Mouse (Mus musculus) midbrain, postnatal 0 days (tissue): ENCODE results near the gene Sectm1b. TPM values are rescaled to one million over a fixed set of nuclear protein-coding genes. Genes with fewer than 3 reads are reported as not detected.

Source experiments
- ATAC-seq: fragments of 200-750 bp; cut with Nextera tagmentation; 2 replicates; pipeline ENCODE4 v1.8.0; 2017; ENCODE audit warnings: moderate number of reproducible peaks, mild to moderate bottlenecking, moderate TSS enrichment, moderate library complexity; ENCODE audit not compliant: low FRiP score
- DNase-seq: peaks from one replicate; pipeline ENCODE4 v3.0.0-alpha.2; 2015; ENCODE audit warnings: low spot score
- H3K27ac ChIP-seq: fragments of 300-500 bp; sonication (generic); 2 replicates; pipeline ENCODE4 v1.5.1; 2014; ENCODE audit warnings: low read depth, mild to moderate bottlenecking, low read length, mixed read lengths
- H3K27me3 ChIP-seq: fragments of 300-500 bp; sonication (generic); 2 replicates; pipeline ENCODE4 v1.6.1; 2014; ENCODE audit warnings: low read length, control low read depth, mixed read lengths; ENCODE audit not compliant: insufficient read depth
- H3K36me3 ChIP-seq: fragments of 300-500 bp; sonication (generic); 2 replicates; pipeline ENCODE4 v1.6.1; 2014; ENCODE audit warnings: low read length, control low read depth, mixed read lengths; ENCODE audit not compliant: insufficient read depth
- H3K4me1 ChIP-seq: fragments of 300-500 bp; sonication (generic); 2 replicates; pipeline ENCODE4 v1.6.1; 2014; ENCODE audit warnings: mild to moderate bottlenecking, control low read depth, antibody characterized with exemption, low read length, mixed read lengths; ENCODE audit not compliant: insufficient read depth
- H3K4me2 ChIP-seq: fragments of 300-500 bp; sonication (generic); 2 replicates; pipeline ENCODE4 v1.6.1; 2014; ENCODE audit warnings: low read depth, mild to moderate bottlenecking, low read length, mixed read lengths; ENCODE audit not compliant: poor library complexity, severe bottlenecking
- H3K4me3 ChIP-seq: fragments of 300-500 bp; sonication (generic); 2 replicates; pipeline ENCODE4 v1.5.1; 2014; ENCODE audit warnings: low read depth, mild to moderate bottlenecking, low read length, moderate library complexity
- H3K9ac ChIP-seq: fragments of 300-500 bp; sonication (generic); replicated peaks from 2 replicates; pipeline ENCODE4 v1.6.1; 2014; ENCODE audit warnings: mild to moderate bottlenecking, low read length, moderate library complexity, mixed read lengths; ENCODE audit not compliant: poor library complexity, severe bottlenecking
- H3K9me3 ChIP-seq: fragments of 300-500 bp; sonication (generic); 2 replicates; pipeline ENCODE4 v1.6.1; 2016; ENCODE audit warnings: low read length, control low read depth
- CTCF ChIP-seq: IDR thresholded peaks from 2 replicates; pipeline ENCODE4 v1.5.1; 2016; ENCODE audit warnings: antibody characterized with exemption, mild to moderate bottlenecking
- WGBS: fragments of 180-500 bp; shearing (Covaris S2); extraction: QIAGEN DNeasy Blood & Tissue Kit; methylation state at CpG from one replicate; pipeline ENCODE4 v1.1.7; 2014; 5-methylcytosine and 5-hydroxymethylcytosine counted together
- polyA plus RNA-seq: library from polyadenylated mRNA; unstranded; fragments of >200 nt; fragmentation: Nextera tagmentation; extraction: Ambion mirVana; gene quantifications from 2 replicates; pipeline ENCODE4 v1.2.1, GENCODE M21; 2015
- total RNA-seq: library from RNA; depleted of rRNA; stranded (reverse); fragments of >200 nt; gene quantifications from 2 replicates; pipeline ENCODE4 v1.2.3, GENCODE M21; 2014

Gene Sectm1b
- total and polyA plus RNA-seq, 2 experiments from 2014 or later = not detected

DNA sequence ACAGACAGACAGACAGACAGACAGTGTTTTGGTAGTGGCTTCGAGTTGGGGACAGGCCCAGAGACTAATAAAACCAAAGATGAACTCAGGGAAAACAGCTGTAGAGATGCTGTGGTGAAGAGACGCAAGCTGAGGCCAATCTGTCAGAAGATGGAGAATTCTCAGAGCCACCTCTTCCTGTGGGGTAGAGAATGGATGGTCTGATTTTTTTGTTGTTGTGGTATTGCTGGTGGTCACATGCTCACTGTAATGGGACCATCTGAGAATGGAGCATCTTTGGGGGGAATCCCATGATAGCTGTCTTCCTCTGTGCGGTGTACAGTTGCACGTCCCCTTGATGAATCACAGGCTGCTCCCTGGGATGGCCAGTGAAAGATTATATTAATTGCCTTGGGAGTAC, 20.9 kb downstream of the Sectm1b start:
- 80% methylated on average over 4 of the region's 4 CpGs for WGBS
- TF ChIP-seq CTCF = no peak

DNA sequence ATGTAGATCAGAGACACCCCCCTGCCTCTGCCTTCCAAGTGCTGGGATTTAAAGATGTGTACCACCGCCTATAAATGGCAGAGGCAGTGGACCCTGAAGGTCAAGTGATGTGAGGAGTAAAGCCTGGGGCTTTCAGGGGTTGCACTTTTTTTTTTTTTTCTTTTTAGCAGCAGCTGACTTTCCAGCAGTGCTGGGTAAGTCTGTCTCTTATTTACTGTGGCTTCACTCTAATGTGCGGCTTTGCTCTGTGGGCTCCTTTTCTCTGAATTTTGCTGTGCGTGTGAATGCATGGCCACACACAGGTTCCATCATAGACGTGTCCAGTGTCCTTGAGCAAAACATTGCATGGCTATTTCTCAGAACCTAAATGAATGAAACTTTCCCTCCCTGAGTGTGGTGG, 21.7 kb downstream of the Sectm1b start:
- ATAC-seq (no peak), DNase-seq (no peak)
- Histone ChIP-seq H3K4me2 (no peak overlapping the region), H3K4me3 (no peak overlapping the region), H3K36me3 (no peaks in the 10 kb centered on the region), H3K9ac (no peak overlapping the region), H3K4me1 (no peaks in the 10 kb centered on the region), H3K27me3 (no peaks in the 10 kb centered on the region), H3K27ac (no peak overlapping the region), H3K9me3 (no peaks in the 10 kb centered on the region)
- no peak for TF ChIP-seq CTCF
- 74% methylated on average over 4 of the region's 4 CpGs for WGBS

More for the DNA sequence above, 20.9 kb downstream of the Sectm1b start:
- Histone ChIP-seq H3K9ac (no peak overlapping the region), H3K27me3 (no peaks in the 10 kb centered on the region), H3K9me3 (no peaks in the 10 kb centered on the region), H3K27ac (no peak overlapping the region), H3K36me3 (no peaks in the 10 kb centered on the region), H3K4me3 (no peak overlapping the region), H3K4me2 (no peak overlapping the region), H3K4me1 (no peaks in the 10 kb centered on the region)
- no peak for ATAC-seq
- no peak for DNase-seq

DNA sequence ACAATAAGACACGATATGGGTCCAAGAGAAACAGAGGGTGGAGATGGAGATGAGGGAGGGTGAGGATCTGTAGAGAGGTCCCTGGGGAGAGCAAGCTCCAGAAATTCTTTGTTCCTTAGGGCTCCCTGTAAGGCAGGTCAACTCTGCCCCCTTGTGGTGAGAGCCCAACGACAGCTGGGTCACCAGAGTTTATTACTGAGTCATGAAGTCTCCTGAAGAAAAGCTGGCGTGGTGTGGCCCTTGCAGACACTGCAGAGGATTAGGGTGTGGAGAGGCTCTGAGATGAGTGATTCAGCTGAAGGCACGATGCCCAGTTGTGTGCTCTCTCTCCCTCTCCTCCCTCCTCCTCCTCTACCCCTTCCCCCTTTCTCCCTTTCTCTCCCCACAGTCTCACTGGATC, 22.2 kb downstream of the Sectm1b start:
- no peaks in the 10 kb centered on the region for H3K27me3 ChIP-seq
- H3K4me3 ChIP-seq = no peak overlapping the region
- no peaks in the 10 kb centered on the region for H3K9me3 ChIP-seq
- ATAC-seq = no peak
- 7% methylated on average over 4 of the region's 4 CpGs for WGBS
- TF ChIP-seq CTCF = peak; percentile 77
- H3K4me1 ChIP-seq = no peaks in the 10 kb centered on the region
- H3K4me2 ChIP-seq = no peak overlapping the region
- H3K27ac ChIP-seq = no peak overlapping the region
- peak; percentile 81 for DNase-seq
- no peak overlapping the region for H3K9ac ChIP-seq
- H3K36me3 ChIP-seq = no peaks in the 10 kb centered on the region

DNA sequence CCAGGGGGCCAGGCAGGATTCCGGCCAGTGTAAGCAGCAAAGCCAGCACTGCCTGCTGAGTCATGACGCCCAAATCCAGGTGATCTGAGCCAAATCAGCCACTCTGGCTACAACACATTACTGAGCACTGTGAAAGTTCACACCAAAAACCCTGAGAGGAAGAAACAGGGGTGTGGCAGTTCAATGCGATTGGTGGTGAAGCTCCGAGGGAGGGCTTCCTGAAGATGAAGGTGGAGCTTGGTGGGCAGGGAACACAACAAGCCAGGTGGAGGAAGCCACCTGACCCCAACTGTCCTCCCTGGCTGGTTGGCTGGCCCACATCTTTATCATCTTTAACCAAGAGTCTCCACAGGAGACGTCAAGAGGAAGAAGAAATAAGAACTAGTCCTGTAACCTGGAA, 24.1 kb downstream of the Sectm1b start, which contains the start of gene Cd7:
TSS of gene Cd7 (minus strand) at position 117 of the 400 bp plus-strand sequence.
- no peak for TF ChIP-seq CTCF
- WGBS = 77% methylated on average over 5 of the region's 5 CpGs
- ATAC-seq = no peak

DNA sequence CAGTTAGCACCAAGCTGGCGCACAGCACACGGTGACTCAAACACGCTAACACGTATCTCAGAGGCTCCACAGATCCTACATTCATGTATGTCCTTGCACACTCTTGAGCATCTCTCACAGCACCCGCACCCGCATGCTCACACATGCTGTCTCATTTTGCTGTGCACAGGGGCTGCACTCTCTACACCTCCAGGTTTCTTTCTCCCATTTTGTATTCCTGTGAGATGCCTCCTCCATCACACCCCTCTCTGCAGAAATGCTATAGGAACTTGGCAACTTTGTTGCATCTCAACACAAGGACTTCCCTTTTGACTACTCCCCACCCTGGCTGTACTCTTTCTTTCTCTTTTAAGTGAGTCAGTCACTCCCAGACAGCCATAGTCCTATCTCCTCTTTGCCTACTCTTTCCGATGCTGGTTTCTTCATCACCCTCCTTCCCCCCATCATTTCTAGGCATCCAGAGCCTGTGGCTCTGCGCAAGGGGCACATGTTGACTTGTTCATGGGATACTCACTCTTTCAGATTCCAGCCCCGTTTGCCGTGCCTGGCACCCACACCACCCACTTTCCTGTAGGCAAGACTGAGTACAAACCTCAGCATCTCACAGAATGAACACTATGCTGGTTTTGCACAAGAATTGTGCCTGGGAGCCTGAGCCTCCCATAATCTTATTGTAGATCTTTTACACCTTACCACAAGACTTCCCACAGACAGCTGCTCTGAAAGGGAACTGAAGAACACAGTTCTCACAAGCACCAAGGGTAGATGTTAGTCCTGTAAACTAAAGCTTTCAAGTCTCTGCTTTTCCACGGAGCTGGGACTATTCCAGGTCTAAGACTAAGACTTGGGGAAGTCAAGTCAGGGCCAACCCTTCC, 24.8 kb downstream of the Sectm1b start:
- no peak overlapping the region for H3K27ac ChIP-seq
- H3K4me2 ChIP-seq = no peak overlapping the region
- TF ChIP-seq CTCF = no peak
- no peak for ATAC-seq
- H3K4me3 ChIP-seq = no peak overlapping the region
- no peaks in the 10 kb centered on the region for H3K4me1 ChIP-seq
- H3K36me3 ChIP-seq = no peaks in the 10 kb centered on the region
- no peak overlapping the region for H3K9ac ChIP-seq
- no peaks in the 10 kb centered on the region for H3K27me3 ChIP-seq
- no peaks in the 10 kb centered on the region for H3K9me3 ChIP-seq
- no peak for DNase-seq
- 89% methylated on average over 11 of the region's 11 CpGs for WGBS

More for the DNA sequence above, 24.1 kb downstream of the Sectm1b start, which contains the start of gene Cd7:
- Histone ChIP-seq H3K27me3 (no peaks in the 10 kb centered on the region), H3K36me3 (no peaks in the 10 kb centered on the region), H3K9ac (no peak within 1 kb of the TSS), H3K4me3 (no peak within 1 kb of the TSS), H3K4me1 (no peaks in the 10 kb centered on the region), H3K9me3 (no peaks in the 10 kb centered on the region), H3K27ac (no peak within 1 kb of the TSS), H3K4me2 (no peak within 1 kb of the TSS)
- no peak for DNase-seq

DNA sequence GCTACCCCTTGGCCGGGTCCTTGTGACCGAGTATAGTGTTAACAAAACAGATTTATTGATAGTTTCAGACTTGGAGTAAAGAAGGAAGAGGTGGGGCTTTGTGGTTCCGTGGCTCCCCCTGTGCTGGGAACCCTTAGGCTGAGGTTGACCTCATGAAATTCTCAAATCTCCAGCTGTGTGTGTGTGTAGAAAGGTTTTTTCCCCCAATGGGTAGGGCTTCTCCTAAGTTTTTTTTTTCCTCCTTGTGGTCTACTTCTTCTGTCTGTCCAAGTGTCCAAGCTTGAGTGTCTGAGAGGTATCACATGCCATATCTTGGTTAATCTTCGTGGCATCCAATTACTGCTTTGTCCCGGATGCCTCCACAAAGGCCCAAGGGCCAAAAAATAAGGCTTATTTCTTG, 30.3 kb downstream of the Sectm1b start:
- H3K27ac ChIP-seq = no peak overlapping the region
- no peak overlapping the region for H3K4me3 ChIP-seq
- H3K9me3 ChIP-seq = no peaks in the 10 kb centered on the region
- no peak for ATAC-seq
- no peak for TF ChIP-seq CTCF
- H3K4me1 ChIP-seq = no peaks in the 10 kb centered on the region
- no peak for DNase-seq
- no peak overlapping the region for H3K4me2 ChIP-seq
- no peaks in the 10 kb centered on the region for H3K36me3 ChIP-seq
- WGBS = 92% methylated on average over 5 of the region's 5 CpGs
- no peak overlapping the region for H3K9ac ChIP-seq
- no peaks in the 10 kb centered on the region for H3K27me3 ChIP-seq
